Comparison of ENCODE assay signal across 19 mouse cellular contexts in genomic region chr1:192311298-192311697, GRCm38 (mm10).
"Had no signal": no experiment of that assay in that cellular context is flagged by ENCODE, and none has a peak within 500 bp of the region (broad histone marks: within the 10 kb centered on the region; RNA-seq: fewer than 3 reads in every experiment).

No protein-coding gene starts in this region.

- H3K36me3 ChIP-seq: midbrain, embryonic 10.5 days; neural tube, embryonic 13.5 days; neural tube, embryonic 15.5 days; stomach, embryonic 15.5 days had no signal

- DNase-seq: lung, adult 18-20 months; lung, embryonic 14.5 days; lung, postnatal 10 days; lung, postnatal 4 days; midbrain, embryonic 14.5 days; retina, postnatal 1 day; right cerebral cortex, adult 18-20 months; right cerebral cortex, postnatal 25 days; right cerebral cortex, postnatal 4 days; thymus, adult 2 months; thymus, postnatal 25 days; thymus, postnatal 4 days had no signal

- H3K9me3 ChIP-seq: midbrain, embryonic 10.5 days; stomach, embryonic 15.5 days had no signal

- H3K27me3 ChIP-seq: neural tube, embryonic 13.5 days; neural tube, embryonic 15.5 days; stomach, embryonic 15.5 days had no signal

- H3K4me2 ChIP-seq: lung, embryonic 14.5 days; neural tube, embryonic 13.5 days; neural tube, embryonic 15.5 days; stomach, embryonic 15.5 days had no signal

- H3K4me3 ChIP-seq: midbrain, embryonic 10.5 days; myocyte; neural tube, embryonic 13.5 days; neural tube, embryonic 15.5 days; stomach, embryonic 15.5 days had no signal

- H3K9ac ChIP-seq: liver, embryonic 14.5 days; lung, embryonic 14.5 days; neural tube, embryonic 13.5 days; neural tube, embryonic 15.5 days; stomach, embryonic 15.5 days had no signal

- H3K27ac ChIP-seq: liver, embryonic 14.5 days; midbrain, embryonic 10.5 days; neural tube, embryonic 13.5 days; neural tube, embryonic 15.5 days; stomach, embryonic 15.5 days; stomach, postnatal 0 days had no signal
